Mouse (Mus musculus): ENCODE results near the gene Mthfd1l.

GRCm38 (mm10) chr10:4139531-4139930, 166.6 kb downstream of the Mthfd1l start:
- TF ChIP-seq POLR2A (IDR thresholded peaks at IDR 0.05; ENCODE audit: low read depth, low read length) (no peak), CTCF (IDR thresholded peaks at IDR 0.05; ENCODE audit: extremely low read depth, insufficient read depth, insufficient read length, insufficient replicate concordance) (no peak)
